Mouse (Mus musculus) CD4-positive, CD25-positive, alpha-beta regulatory T cell, adult 2 months (primary cell): ENCODE measurements around the gene Itgb6.
A peak's percentile ranks its signal among the peaks of the same experiment; 100 is the strongest.

ENCODE experiments used
- DNase-seq: peaks from one replicate; pipeline ENCODE4 v3.0.0-alpha.2; 2012; ENCODE audit warnings: low read depth, low spot score

Itgb6 gene

DNA sequence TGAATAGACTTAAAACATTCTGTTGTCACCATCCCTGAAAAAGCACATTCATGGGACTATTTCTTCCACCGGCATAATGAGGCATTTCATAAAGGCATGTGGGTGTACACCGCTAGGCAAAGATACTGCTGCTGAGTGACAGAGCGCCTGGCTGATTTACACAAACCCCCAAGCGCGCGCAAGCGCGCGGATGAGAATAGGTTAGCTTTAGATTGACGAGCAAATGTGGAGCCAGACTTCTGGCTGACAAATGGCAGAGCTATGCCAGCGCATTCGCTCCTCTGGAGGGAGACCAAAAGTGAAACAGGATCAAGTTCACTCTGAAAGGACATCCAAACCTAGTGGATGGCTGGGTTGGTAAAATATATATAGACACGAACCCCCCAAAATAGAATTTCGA lies at the start of gene Itgb6:
Gene Itgb6, minus strand, starts transcription at position 130 of the 400 bp plus-strand sequence.
- DNase-seq: no peak

DNA sequence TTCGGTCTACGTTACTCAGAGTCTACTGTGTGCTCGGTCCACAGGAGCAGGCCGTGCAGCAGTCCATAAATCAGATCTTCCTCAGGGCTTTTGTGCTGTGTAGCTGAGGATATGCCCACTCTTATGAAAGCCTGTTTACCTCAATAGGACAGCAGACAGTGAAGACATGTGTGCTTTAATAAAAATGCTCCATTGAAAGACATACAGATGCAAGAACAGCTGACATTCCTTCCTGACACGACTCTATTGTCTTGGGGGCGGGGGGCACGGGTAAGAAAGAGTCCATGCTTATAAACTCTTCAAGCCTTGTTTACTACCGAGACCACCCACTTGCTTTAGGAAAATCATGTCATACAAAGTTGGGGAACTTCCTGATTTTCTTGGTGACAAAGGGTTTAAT lies 44.0 kb upstream of the Itgb6 start:
- DNase-seq: no peak

DNA sequence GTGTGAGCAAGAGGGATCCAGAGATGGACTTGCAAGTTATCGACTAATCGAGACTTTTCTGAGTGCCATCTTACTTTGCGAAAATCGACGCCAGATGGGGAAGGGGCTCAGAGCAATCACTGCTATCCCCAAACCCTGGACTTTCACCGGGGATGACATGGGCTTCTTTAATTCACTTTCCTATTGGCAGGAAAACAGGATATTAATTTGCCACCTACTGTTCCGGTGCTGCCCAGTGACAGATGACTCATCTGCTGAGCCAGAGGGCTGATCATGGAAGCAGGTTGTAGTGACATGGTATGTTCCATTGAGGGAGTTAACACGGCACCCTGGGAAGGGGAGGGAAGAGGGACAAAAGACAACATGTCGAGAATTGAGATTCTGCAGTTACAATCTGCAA lies 33.8 kb upstream of the Itgb6 start:
- DNase-seq: no peak

DNA sequence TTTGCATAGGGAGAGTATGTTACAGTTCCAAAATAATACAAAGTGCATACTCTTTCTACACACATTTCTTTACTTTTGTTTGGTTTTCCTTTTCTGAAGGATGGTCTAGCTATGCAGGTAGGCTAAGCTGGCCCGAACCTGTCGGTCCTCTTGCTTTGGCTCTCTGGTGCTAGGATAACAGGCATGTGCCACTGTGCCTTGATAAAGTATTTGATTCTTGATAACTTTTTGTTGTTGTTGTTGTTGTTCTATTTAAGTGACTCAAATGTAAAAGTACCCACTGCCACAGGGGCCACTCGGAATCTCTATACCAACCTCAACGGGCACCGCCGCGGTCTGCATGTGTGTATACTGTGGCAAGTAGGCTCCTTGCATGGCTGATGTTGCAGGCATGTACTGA lies 32.7 kb upstream of the Itgb6 start:
- DNase-seq: no peak

DNA sequence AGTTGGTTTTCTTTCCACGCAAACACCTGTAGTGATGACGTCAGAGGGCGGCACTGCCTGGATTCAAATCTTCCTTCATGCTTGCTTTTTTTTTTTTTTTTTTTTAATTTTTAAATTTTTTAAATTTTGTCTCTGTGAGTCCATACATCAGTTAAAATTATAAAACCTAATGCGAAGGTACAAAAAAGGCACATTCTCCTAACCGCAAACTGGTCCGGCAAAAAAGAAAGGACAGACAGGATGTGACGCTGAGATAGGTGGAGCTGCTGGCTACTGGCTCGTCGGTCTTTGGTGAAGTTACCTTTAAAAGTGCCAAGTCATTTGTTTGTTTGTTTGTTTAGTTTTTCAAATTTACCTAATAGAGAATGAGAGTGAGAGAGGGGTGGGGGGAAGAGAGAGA lies 28.8 kb upstream of the Itgb6 start:
- peak; percentile 47 for DNase-seq

DNA sequence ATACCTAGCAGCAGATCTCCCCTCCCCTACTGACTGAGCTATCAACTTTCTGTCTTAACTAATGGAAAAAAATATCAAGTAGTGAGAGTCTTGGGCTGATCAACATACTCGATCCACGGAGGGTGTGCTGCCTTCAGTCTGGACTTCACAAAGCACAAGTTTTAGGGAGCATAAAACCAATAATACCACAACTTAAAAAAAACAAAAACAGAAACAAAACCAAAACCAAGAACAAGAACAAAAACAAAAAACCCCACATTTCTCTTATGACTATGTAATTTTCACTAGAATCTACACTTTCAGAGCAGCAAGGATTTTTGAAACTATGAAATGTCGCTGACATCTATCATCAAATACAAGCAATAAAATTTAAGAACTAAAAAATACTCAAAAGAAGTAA lies 28.1 kb upstream of the Itgb6 start:
- peak; percentile 41 for DNase-seq

DNA sequence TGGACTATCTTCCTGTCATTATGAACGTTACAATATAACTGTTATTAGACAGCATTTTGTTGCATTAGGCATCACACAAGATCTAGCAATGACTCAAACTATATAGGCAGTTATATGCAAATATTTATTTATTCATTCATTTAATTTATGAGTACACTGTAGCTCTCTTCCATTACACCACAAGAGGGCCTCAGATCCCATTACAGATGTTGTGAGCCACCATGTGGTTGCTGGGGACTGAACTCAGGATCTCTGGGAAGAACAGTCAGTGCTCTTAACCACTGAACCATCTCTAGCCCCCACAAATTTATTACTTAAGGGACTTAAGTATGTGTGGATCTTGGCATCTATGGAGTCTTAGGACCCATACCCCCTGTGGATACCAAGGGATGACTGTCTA lies 26.1 kb upstream of the Itgb6 start:
- DNase-seq: peak; percentile 38

DNA sequence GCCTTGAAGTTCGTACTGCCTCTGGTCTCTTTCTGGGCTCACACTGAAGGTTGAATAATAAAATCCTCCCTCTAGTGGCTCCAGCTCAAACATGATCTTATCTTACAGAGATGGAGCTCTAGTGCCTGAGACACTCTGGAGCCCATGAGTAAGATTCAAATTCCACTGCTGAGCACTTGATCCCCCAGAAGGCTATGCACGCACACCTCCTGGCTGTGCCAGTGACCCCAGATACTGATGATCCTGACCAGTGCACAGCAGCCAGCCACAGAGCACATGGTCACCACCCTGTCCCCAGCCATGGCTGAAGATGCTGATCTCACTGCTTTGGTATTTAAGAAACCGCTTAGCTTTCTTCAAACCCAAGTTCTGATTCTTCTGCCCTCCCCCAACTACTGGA lies 25.1 kb upstream of the Itgb6 start:
- DNase-seq: no peak

DNA sequence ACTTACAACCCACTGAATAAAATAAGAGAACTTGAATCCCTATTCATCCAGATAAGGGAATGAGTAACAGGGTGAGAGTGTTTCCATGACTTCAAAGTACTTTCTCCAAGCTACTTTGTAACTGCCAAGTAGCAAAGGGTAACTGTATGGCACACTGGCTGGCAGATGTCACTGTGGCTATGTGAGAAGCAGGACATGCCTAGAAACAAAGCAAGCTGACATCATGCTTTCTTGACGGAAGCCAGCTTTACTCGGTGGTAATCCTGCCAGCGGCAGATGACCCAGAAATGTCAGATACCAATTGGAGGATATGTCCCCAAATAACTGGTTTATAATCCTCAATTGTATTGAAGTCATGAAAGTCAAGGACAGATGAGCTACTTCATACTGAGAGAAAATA lies 22.2 kb upstream of the Itgb6 start:
- no peak for DNase-seq

DNA sequence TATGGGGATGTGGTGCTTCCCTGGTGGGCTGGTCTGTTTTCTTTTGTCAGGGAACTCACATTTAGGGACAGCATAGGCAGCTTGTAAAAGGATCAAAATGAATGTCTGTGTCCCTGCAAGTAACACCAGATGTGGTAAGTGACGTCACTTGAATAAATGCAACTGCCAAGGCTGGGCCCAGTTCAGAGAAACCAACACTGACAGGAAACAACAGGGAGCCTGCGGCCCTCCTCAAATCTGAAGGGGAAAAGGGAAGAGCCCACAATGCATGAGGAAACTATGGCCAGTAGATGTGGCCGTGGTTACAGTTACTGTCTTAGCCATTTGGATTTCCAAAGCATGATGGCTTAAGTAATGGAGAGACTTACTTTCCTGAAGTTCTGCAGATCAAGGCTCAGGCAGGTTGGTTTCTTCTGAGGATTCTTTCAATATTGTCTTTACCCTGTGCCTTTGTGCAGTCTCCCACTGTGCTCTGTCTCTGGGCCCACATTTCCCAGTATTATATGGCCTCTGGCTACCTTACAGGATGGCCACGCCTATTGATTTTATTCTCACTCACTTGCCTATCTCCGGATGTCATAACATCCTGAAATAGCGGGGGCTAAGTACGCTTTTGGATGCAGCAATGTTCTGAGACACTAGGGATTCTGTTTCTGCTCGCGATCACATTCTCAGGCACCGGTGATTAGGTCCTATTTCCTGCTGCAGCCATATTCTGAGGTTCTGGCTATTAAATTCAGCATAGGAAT lies 17.1 kb upstream of the Itgb6 start:
- DNase-seq: peak; percentile 14

DNA sequence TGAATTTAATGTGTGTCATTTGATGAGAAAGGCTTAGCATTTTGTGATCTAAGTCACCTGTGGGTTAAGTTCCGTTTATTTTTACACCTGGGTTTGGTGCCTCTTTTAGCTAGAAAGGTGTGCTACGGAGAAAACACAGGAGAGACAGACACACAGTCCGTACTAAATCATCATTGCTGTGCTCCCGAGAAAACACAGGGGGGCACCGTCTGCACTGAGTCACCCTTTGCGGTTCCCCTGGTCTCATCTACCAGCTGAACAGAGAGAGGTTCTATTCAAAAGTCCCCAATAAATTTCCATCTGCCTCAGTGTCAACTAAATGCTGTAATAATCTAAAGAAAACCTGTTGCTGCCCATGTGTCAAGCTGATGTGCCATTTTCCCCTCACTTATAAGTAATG lies 8.5 kb upstream of the Itgb6 start:
- peak; percentile 31 for DNase-seq

DNA sequence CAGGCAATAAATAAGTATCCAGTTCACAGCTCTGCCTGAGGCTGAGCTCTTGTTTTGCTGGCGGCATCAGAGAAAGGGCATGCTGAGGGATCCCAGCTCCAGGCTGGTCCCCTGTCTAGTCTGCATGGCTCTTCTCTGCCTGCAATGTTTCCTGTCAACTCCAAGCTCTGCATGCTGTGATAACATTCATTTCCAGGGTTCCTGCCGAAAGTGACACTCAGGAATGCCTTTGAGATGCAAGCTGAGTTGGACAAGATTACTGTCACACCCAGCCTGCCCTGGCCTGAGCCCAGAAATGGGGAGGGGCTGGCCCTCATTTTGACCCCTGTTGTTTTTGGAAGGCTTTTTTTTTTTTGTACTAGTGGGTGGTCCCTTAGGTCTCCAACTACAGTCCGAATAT lies 7.6 kb upstream of the Itgb6 start:
- no peak for DNase-seq

DNA sequence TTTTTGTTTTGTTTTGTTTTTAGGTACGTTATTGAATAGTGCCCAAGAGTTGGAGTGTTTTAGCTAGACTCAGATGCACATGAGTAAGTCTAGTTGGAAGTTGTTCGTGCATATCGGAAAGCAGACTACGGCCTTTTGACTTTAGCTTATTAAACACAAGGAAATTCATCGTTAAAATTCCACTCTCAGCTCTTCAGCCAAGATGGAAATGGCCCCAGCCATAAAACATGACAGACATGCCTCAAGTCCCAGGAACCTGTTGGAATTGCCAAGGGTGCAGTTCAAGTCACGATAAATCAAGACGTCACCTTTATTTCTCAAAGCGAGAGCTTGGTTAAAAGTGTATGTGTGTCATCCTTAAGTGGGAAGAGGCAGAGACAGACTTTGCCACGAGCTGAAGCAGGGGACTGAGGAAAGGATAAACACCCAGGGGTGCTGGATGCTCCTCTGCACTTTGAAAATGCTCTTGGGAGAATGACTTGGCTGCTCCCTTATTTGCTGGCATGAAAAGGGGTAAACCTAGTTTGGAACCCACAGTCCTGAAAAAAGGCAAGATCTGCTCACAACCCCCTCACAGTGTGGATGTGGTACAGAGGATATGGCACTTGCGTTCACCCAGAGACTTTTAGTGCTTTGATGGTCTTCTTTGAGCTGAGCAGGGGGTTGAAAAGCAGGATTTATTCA lies 6.6 kb upstream of the Itgb6 start:
- DNase-seq: no peak

DNA sequence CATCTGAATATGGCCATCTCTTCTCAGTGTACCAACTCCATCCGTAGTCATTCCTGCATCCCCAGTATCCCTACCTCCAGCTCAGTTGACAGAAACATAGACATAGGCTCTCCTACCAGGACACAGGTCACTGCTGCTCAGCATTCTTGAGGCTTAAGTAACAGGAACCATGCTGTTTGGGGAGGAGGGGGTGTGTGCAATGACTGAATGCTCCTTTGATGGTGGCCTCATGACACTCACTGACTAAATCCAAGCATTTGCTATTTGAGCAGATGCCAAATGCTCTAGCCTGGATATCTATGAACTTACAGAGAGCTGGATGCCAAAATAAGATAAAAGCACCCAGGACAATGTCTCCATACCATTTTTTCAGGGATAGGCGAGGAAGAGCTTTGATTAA lies 2.2 kb upstream of the Itgb6 start:
- no peak for DNase-seq

DNA sequence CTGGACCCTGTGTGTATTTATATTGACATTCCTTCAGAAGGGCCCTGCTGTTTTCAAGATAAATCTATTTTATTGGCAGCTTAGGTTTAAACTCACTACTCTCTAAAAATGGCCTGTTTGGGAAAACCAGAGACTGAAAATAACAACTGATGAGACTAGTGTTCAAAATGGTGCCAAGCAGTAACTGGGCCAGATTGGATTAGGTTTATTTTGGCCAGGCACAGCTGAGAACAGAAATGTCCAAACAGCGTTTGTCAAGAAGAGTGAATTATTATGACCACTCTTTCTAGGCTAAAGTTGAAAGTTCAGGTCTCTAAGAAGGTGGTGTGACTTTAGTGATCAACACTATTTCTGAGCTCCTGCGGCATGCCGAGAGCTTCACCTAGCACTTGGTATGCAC lies 524 bp upstream of the Itgb6 start:
- DNase-seq: no peak

DNA sequence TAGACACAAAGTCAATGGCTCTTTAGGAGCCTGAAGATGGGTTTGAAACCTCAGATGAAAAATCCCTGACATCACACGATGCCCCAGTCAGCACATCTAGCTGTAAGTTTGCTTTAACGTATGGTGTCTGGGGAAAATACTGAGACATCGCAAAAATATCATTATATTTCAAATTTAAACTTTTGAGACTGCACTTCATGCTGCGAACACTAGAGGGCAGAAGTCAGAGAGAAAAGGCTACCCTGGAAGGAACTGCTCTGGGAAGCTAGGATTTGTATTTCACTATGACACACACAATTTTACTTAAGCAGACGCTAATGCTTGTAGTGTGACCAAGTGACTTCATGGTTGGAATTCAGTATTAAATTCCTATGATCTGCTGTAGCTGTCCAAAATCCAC lies 1.5 kb downstream of the Itgb6 start:
- DNase-seq: peak; percentile 53

DNA sequence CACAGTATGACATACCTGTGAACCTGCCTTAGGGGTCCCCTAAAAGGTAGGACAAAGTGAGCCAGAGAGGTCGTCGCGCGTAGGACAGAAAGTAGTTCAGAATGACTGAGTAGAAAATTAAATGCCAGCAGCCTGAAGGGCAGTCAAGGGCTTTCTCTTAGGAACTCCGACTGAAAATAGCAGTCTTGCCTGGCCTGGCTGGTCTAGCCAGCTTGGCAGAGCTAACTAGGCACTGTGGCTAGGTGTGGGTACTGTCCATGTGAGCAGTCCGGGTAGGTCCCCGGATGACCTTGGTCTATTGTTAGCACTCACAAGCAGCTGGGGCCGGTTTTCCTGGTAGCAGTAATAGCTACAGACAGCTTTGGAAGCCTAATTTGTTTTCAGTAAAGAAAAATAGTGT lies 2.2 kb downstream of the Itgb6 start:
- no peak for DNase-seq

DNA sequence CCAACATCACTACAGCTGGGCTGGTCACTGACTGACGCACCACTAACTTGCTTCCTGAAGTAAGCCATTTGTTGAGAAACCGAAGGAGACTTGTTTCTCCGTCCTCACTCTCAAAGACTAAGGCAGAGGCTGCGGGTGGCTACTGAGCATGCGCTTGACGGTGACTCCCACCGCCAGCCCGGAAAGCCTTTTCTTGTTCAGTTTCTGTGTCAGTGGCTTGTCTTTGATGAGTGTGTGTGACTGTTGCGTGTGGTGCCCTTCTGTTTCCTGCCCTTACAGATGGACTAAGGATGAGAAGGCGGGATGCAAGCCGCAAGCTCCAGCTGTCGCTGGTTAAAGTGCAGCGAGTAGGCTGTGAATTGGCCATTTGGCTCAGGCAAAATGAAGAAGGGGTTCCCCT lies 5.1 kb downstream of the Itgb6 start:
- peak; percentile 77 for DNase-seq

DNA sequence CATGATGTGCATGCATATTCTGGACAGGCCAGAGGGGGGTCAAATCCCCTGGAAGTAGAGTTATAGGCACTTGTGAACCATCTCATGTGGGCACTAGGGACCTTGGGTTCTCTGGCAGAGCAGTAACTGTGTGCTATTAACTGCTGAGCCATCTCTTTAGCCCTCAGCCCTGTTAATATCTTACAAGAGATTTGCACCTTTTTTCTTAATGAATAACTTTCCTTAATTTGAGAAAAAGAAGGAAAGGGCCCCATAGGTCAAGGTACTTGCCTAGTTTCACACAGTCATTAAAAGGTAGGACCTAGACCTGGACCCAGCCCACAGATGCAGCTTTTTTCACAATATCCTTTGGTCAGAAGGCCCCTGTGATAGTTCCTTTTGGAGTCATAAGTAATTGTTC lies 5.9 kb downstream of the Itgb6 start:
- no peak for DNase-seq

DNA sequence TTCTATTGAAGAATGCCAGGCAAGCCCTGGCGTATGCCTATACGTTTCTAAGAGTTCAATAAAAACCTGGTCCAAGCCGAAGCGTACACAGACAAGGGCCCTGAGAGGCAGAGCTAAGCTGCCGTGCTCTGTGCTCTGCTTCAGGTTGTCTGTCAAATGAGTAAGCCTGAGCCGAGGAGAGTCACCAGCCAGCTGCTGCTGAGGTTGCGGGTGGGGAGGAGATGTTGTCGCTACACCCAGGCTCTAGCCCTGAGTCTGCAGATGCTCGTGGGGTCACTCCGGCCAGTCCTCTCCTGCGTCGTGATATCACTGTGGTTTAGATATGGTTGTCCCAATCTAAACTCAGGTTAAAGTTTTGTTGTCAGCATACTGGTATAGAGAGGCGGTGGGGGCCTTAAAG lies 6.7 kb downstream of the Itgb6 start:
- no peak for DNase-seq

DNA sequence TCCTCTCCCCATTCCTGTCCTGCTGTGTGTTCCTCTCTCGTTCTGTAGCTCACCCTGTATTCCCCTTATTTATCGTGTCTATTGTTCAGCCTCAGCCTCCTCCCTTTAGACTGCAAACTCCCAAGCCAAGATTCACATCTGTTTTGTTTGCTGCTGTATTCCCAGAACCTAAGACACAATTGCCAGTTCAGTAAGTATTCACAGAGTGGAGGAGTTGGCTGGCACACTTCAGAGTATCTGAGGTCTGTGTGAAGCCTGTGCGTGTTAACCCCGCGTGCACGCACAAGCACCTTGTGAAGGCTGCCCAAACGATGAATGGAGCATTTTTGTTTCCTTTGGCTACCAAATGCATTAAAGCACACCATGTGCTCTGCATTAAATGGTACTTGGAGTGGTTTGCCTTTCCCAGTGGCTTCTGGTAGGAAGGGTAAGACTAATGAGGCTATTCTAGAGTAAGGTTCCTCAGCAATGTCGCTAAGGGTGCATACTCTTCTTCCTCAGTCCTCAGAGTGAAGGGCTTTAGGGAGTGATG lies 7.4 kb downstream of the Itgb6 start:
- DNase-seq: no peak

DNA sequence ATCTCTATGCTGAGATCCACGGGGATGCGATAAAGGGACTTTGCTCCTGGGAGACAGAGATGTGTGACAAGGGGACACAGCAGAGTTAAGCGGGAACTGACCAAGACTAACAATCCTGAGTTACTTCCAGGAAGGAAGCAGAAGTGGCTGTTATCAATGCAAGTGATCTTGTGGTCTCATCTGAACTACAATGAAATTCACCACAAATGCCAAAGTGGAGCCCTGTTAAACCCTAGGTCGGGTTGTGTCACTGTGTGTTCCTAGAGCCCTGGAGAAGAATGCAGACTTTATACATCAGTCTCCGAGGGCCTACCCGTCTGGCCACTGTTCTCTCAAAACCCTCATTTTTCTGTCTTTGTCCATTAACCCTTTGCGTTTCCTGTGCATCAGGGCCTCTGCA lies 8.0 kb downstream of the Itgb6 start:
- DNase-seq: no peak

DNA sequence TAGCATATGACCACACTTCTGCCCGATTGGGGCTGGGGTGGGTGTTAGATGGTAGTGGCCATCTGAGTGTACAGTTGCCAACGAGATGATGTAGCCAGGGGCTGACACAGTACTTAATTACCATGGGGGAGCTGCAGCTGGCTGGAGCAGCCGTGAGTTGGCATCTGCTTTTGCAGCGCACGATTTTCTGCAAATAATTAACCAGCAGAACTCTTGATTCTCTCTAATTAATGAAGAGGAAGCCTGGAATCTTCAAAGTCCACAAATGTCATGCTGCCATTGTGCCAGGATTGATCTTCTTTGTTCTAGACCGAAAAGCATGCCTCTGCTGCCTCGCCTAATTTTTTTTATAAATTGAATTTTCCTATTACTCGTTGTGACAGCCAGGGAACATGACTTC lies 8.6 kb downstream of the Itgb6 start:
- no peak for DNase-seq
